In the genomic region with DNA sequence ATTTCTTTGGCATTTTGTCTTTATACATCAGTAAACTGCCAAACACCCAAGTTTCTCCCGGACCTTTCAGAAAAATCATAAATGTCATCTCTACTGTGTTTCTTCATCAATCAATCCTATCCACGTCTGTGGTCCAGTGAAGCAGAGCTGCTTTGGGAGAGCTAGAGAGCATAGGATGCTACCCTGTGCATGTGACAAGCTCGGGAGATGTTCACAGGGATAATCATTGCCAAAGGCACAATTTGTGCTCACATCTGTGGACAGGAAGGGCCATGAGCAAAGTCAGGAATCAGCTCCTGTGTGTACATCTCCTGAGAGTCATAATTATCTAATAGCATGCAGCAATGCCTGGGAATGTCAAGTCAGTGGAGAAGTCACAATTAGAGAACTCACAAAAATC, we compare ENCODE assay signal across 18 mouse cellular contexts.
"Had no signal": no experiment of that assay in that cellular context is flagged by ENCODE, and none has a peak within 500 bp of the region (broad histone marks: within the 10 kb centered on the region; RNA-seq: fewer than 3 reads in every experiment).

No protein-coding gene starts in this region.

- H3K4me3 ChIP-seq: liver, embryonic 12.5 days; midbrain, embryonic 10.5 days; midbrain, embryonic 13.5 days; myocyte; neural tube, embryonic 13.5 days; neural tube, embryonic 15.5 days had no signal

- H3K27me3 ChIP-seq: liver, embryonic 12.5 days; midbrain, embryonic 13.5 days; neural tube, embryonic 13.5 days; neural tube, embryonic 15.5 days had no signal

- DNase-seq: lung, adult 18-20 months; lung, embryonic 14.5 days; lung, postnatal 10 days; lung, postnatal 4 days; right cerebral cortex, postnatal 14 days; right cerebral cortex, postnatal 4 days; spleen, adult 18-20 months; thymus, adult 18-20 months; thymus, postnatal 14 days; thymus, postnatal 36 days had no signal

- H3K4me1 ChIP-seq: liver, embryonic 12.5 days; midbrain, embryonic 10.5 days; midbrain, embryonic 13.5 days; neural tube, embryonic 15.5 days had no signal

- ATAC-seq: liver, embryonic 12.5 days; midbrain, embryonic 13.5 days; midbrain, embryonic 16.5 days had no signal

- H3K36me3 ChIP-seq: liver, embryonic 12.5 days; midbrain, embryonic 10.5 days; midbrain, embryonic 13.5 days; neural tube, embryonic 13.5 days; neural tube, embryonic 15.5 days had no signal

- H3K9ac ChIP-seq: liver, embryonic 12.5 days; liver, embryonic 14.5 days; lung, embryonic 14.5 days; midbrain, embryonic 13.5 days; neural tube, embryonic 13.5 days; neural tube, embryonic 15.5 days had no signal

- H3K27ac ChIP-seq: liver, embryonic 12.5 days; liver, embryonic 14.5 days; midbrain, embryonic 10.5 days; midbrain, embryonic 13.5 days; neural tube, embryonic 13.5 days; neural tube, embryonic 15.5 days had no signal

- H3K4me2 ChIP-seq: liver, embryonic 12.5 days; lung, embryonic 14.5 days; midbrain, embryonic 13.5 days; neural tube, embryonic 13.5 days; neural tube, embryonic 15.5 days had no signal

- H3K9me3 ChIP-seq: liver, embryonic 12.5 days; midbrain, embryonic 10.5 days; midbrain, embryonic 13.5 days; neural tube, embryonic 13.5 days; neural tube, embryonic 15.5 days had no signal
